Mouse (Mus musculus) liver, adult (tissue): ENCODE data around the gene Tnip2.

ENCODE experiments used
- GATA4 ChIP-seq: IDR thresholded peaks from 2 replicates; pipeline ENCODE4 v1.6.1; 2014; ENCODE audit warnings: mild to moderate bottlenecking, low read length; ENCODE audit not compliant: insufficient replicate concordance

The Tnip2 gene

GRCm38 (mm10) chr5:34513466-34514217, at the start of gene Tnip2:
Gene Tnip2 (minus strand): TSS chr5:34513991.
- no peak for TF ChIP-seq GATA4

DNA sequence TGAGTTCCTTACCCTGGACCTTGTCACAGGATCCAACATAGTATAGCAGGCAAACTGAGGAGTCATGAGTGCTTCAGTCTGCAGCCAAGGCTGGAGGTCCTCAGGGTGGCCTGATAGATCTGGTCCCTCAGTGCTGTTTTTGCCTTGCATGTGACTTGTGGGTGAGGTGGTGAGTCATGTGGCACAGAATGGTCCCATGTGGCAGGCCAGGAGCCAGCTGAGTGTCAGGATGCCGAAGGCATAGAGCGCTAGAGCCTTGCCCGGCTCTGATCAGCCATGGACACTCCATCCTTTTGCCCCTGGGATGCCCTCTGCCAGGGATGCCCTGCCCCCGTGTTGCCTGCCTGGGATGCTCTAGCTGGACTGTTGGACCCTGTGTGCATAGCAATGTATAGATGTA, 38.0 kb upstream of the Tnip2 start:
- TF ChIP-seq GATA4 = no peak

DNA sequence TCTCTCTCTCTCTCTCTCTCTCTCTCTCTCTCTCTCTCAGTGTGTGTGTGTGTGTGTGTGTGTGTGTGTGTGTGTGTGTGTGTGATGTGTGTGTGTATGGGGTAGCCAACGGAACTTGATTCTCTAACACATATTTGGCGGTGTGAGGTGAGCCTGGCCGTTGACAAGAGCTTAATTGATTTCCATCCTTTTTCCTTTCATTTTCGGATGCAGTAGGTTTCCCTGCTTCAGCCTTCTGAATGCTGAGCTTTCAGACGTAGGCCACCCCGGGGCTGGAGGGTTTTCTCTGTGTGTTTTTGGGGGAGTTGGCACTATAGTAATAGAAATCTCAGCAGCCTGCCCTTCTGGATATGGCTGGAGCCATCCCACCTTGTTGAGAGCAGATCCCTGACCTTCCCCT, 36.5 kb upstream of the Tnip2 start:
- no peak for TF ChIP-seq GATA4

DNA sequence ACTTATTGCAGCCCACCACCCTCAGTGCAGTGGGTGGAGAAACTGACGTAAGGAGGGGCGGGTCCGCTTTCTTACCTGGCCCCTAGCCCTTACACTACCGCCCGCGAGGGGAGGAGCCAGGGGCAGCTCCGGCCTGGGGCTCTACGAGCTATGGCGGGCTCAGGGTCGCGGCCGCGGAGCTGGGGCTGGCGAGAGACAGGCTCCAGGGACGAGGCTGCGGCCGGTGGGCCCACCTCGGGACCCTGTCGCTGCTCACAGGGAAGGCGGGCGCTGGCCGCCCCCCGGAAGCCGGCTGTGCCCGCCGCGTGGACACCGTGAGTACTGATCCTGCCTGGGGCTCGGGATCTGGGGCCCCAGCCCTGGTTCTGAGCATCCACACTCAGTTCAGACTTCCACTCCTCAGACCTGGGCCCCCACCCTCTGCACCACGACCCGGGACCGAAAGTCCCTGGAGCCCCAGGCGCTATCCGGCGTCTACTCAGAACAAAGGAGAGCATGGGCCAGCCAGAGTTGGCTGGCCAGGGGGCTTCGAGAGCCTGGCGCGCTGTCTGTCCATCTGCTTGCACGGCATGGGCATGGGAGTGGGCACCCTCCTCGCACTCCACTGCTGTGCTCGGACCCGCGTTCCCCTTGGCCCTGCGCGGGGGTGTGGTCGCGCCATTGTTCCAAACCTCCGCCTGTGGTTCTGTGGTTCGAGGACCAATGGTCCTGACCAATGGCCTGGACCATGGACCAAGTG, 35.9 kb upstream of the Tnip2 start:
- TF ChIP-seq GATA4 = no peak

DNA sequence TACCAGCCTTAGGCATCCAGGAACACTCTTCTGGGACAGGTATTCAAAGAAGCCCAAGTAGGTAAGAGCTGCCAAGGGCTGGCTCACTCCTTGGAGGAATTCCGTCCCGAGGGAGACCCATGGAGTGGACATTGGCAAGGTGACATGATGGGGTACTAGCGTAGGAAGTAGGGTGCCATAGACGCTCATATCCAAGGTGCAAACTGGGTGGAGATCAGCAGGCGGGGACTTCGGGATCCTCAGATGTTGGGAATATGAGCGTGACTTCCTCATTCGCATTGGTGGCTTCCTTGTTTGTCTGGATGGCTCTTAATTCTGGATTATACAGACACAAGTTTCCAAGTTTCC, 35.3 kb upstream of the Tnip2 start:
- TF ChIP-seq GATA4 = no peak

DNA sequence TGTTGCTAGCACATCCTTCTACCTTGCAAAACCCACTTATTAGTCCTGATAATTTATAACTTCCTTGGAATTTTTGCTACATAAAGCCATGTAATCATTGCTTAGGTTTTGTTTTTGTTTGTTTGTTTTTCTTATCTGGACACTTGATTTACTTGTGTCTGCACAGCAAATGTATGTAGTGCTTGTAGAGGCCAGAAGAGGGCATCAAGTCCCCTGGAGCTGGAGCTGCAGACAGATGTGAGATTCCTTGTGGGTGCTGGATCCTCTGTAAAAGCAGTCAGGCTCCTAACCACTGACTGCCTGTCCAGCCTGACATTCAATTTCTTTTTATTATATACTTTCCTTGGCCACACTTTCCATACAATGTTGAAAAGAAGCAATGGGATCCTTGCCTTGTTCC, 33.6 kb upstream of the Tnip2 start:
- TF ChIP-seq GATA4 = no peak

- TF ChIP-seq GATA4 = no peak
These were observed 29.3 kb upstream of the Tnip2 start for GRCm38 (mm10) chr5:34543114-34543513.

DNA sequence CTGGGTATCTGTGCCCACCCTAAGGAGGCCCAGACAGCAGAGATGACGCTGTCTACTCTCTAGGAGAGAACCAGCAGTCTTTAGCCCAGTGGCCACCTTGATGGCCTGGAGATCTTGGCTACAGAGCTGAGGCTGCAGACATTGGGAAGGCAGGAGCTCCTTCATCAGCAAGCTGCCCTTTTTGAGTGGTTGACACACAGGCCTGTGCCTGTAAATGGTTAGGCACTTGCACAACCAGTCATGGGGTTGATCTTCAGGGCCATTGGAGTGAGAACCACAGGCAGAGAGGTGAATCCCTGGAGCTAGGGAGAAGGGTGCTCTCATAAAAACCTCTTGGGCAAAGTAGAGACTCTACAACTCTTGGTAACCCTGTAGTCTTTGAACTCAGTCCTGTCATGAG, 28.4 kb upstream of the Tnip2 start:
- TF ChIP-seq GATA4 = no peak

DNA sequence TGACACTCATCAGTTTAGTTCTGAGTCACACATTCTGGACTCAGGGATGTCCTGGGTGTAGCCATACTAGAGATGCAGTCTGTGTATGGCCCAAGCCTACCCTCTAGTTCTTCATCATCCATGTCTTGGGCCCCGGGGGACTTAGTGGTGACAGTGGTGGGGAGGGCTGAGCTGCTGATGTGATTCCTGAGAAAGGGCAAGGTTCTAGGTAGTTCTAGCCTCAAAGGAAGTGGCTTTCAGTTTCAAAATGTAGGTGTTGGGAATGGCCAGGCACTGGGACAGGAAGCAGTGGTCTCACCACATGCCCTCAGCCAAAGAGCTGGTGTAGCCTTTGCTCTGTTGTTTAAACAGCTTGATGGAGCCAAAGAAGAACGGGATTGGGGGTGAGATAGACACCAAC, 25.3 kb upstream of the Tnip2 start:
- TF ChIP-seq GATA4 = no peak

- no peak for TF ChIP-seq GATA4
These were observed 24.7 kb upstream of the Tnip2 start for GRCm38 (mm10) chr5:34538527-34538926.

- no peak for TF ChIP-seq GATA4
These were observed 24.3 kb upstream of the Tnip2 start for GRCm38 (mm10) chr5:34538079-34538478.

DNA sequence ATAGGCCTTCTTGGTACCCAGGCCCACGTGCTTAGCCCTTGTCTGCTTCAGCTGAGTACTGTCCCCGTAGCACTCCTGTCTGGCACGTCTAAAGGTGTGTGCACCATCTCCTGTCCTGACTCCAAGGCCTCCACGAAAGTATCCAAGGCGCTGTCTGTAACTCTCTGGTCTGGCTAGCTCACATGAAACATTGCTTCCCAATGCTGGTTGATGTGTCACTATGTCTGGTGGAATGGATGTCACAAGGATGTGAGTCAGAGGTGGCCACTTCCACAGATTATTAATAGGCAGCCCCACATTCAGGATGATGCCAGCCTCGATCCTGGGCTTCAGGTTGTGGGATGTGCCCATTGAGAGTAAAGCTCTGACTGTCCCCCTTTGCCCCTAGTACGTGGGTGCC, 22.0 kb upstream of the Tnip2 start:
- TF ChIP-seq GATA4 = no peak

- TF ChIP-seq GATA4 = no peak
These were observed 21.2 kb upstream of the Tnip2 start for GRCm38 (mm10) chr5:34534776-34535581.

DNA sequence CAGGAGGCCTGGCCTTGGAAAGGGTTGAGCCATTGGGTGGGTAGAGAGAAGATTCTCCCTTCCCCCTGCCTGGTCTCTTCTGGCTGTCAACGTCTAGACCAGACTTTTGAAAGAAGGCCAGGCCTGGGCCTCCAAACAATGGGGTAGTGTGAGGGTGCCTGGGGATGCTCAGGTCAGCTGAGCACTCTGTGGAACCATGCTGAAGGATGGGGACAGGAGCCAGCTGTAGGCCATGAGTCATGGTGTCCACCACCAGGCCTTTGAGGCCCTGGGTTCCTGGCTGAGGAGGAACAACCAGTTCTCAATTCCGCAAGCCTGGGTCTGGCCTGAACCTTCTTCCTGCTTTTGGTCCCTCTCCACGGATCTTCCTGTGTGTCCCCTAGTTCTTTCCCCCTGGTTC, 20.0 kb upstream of the Tnip2 start:
- no peak for TF ChIP-seq GATA4

GRCm38 (mm10) chr5:34533066-34533465, 19.3 kb upstream of the Tnip2 start:
- no peak for TF ChIP-seq GATA4

DNA sequence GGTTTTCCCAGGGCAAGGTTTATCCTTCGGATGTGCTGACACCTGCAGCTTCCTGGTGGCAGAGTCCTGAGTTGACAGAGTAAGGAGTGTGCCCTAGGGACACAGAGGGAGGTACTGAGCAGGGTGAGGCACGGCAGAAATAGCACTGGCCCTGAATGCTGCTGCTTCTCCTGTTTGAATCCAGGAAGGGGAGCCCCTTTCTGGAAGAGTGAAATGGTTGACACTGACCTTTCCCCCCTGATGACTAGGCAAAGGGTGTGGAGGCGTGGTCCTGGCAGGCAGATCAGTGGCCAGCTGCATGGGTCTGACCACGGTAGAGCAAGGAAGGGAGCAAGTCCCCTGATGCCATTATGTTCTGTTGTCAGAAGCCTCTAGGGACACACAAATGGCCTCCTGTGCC, 16.9 kb upstream of the Tnip2 start:
- TF ChIP-seq GATA4 = no peak
